Mouse (Mus musculus) layer of hippocampus, adult 2 months (tissue): ENCODE measurements around the gene Srsf4. TPM values are rescaled to one million over a fixed set of nuclear protein-coding genes. Genes with fewer than 3 reads are reported as not detected.

Experiments
- DNase-seq, 2 experiments: peaks; one replicate each; pipeline ENCODE4 v3.0.0; 2022; ENCODE audit warnings: low spot score in 2 of 2
- H3K27ac ChIP-seq: fragments of 200-600 bp; 2 replicates; pipeline ENCODE4 v1.8.1; 2022
- H3K4me3 ChIP-seq: fragments of 200-600 bp; 2 replicates; pipeline ENCODE4 v1.8.1; 2022; ENCODE audit warnings: mild to moderate bottlenecking
- CTCF ChIP-seq: fragments of 200-600 bp; conservative IDR thresholded peaks from 2 replicates; pipeline ENCODE4 v1.8.1; 2022; ENCODE audit warnings: antibody characterized with exemption, mild to moderate bottlenecking, moderate library complexity
- total RNA-seq, 2 experiments: library from RNA; stranded (reverse); gene quantifications; 2 replicates each; pipeline ENCODE4 v1.2.3; 2021

The Srsf4 gene
- total RNA-seq, 2 experiments from 2014 or later: 67.3 to 75.0 TPM

DNA sequence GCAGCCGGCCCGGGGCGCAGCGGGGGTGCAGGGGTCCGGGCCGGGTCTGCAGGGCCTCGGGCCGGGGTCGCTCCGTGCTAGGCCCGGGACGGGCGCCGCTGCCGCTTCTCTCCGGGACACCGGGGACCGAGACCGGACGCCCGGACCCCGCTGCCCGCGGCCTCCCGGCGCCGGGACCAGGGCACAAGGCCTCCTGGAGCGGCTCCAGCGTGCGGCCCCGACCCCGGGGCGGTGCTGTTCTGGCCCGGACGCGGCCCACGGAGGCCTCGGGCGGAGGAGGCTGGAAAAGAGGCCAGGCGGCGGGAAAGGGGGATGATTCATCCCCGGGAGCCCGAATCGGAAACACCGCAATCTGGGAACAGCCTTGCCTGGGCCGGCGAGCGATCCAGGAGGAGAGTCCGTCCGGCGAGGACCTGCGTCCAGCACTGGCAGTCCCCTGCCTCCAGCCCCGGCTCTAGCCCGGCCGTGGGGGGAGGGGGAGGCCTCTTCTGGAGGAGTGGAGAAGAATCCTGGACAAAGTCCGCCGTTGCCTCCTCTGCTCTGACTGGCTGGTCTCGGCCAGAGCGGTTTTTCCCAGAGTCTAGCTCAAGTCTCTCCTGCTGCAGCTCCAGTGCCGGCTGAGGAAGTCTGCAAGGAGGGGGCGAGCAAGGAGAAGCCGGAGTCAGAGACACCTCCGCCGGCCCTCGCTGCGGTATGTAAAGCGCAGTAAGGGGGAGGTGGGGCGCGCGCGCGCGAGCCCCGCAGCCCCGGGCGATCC lies 47.4 kb downstream of the Srsf4 start:
- TF ChIP-seq CTCF: no peak
- no peak for DNase-seq
- H3K4me3 ChIP-seq: peak overlapping the region; percentile 53
- H3K27ac ChIP-seq: peak overlapping the region; percentile 32; the same call in 1 of the 2 replicates

DNA sequence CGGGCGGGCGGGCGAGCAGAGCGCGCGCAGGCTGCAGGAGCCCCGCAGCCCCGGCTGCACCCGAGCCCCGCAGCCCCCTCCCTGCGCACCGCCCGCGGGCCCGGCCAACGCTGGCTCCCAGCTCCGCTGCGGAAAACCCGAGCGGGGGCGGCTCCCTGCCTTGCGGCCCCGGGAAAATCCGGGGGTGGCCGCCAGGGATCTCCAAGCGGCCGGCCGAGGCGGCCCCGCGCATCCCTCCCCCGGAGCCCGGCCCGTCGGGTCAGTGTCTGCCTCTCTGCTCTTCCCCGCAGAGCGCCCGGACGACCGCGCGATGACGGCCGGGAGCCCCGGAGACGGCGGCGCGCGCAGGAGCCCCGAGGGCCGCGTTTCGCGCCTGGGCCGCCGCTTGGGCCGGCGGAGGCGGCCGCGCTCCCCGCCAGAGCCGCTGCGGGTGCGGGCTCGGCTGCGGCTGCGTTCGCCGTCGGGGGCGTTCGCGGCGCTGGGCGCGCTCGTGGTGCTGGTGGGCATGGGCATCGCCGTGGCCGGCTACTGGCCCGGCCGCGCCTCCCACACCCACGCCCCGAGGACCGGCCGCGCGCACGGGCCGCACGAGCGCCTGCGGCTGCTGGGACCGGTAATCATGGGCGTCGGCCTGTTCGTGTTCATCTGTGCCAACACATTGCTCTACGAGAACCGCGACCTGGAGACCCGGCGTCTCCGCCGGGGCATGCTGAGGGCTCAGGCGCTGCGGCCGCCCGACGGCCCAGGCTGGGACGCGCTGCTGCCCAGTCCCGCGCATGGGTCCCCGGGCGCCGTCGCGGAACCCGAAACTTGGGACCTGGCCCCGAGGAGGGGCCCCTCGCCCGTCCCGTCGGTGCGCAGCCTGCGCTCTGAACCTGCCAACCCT lies 48.3 kb downstream of the Srsf4 start, which contains the start of gene Tmem200b:
Tmem200b (plus strand) TSS at position 311 of the 886 bp plus-strand sequence.
- TF ChIP-seq CTCF: no peak
- DNase-seq: no peak
- H3K4me3 ChIP-seq: peak within 1 kb of the TSS; percentile 53
- peak within 1 kb of the TSS; percentile 32; the same call in 1 of the 2 replicates for H3K27ac ChIP-seq

DNA sequence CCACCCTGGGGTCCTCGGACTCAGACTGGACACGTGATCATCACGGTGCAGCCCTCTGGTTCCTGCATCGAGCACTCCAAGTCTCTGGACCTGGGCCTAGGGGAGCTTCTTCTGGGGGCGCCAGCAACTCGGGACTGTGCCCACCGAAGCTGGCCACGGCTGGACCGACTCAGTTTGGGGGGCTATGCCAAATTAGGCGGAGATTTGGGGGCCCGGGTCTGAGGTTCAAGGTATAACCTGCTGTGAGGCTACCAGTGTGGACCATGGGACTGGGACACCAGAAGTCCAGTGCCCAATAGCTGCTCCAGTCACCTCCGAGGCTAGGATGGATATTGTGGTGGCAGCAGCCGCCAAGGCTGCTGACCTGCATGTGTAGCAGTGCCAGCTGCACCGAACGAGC lies 49.0 kb downstream of the Srsf4 start:
- H3K4me3 ChIP-seq: no peak overlapping the region; the same call in 1 of the 2 replicates
- TF ChIP-seq CTCF: no peak
- no peak for DNase-seq
- no peak overlapping the region for H3K27ac ChIP-seq

DNA sequence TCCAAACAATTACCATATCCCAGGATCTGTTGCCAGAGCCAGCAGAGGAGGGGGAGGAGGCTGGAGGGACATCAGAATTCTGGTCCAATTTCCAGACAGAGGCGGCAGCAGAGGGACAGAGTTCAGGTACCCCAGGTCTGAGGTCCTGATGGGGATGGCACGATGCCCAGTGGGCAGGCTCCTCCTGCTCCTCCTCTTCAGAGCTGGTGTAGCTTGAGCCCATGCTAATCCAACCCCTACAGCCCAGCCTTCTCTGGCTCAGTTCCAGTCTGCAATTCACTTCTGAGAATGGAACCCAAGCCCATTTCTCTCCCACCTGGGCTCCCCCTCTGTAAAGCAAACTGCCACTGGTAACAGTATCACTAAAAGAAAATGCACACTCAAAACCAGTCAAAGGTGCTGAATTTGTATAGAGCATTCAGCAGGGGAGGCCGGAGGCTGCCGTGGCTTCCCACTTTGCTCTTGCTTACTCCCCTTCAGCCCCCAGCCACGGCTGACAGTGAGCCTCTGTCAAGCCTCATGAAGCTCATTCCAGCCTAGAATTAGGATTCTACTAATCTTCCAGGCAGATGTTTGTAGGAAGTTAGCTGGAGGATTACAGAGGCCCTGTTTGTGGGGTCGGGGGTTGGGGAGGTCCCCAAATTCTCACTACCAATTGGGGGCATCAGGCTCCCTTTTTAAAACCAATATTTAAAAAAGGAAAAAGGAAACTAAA lies 50.8 kb downstream of the Srsf4 start:
- Histone ChIP-seq H3K4me3 (no peak overlapping the region), H3K27ac (no peak overlapping the region)
- TF ChIP-seq CTCF: no peak
- DNase-seq: no peak

DNA sequence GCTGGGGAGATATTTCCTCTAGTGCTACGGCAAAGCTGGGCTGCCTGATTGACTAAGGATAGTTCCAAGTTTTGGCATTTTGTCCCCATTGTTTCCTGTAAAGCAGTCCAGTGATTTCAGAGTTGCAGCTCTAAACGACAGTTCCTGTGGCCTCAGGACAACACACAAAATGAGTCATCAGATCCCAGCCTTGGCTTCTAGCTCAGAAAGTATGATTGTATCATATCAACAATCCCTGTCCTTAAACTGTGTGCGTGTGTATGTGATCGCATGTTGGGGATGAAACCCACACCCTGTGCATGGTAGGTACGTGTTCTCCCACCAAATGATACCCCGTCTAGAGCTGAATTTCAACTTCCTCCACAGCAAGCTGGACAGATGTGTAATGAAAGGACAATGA lies 55.7 kb downstream of the Srsf4 start:
- no peak overlapping the region for H3K27ac ChIP-seq
- no peak for TF ChIP-seq CTCF

DNA sequence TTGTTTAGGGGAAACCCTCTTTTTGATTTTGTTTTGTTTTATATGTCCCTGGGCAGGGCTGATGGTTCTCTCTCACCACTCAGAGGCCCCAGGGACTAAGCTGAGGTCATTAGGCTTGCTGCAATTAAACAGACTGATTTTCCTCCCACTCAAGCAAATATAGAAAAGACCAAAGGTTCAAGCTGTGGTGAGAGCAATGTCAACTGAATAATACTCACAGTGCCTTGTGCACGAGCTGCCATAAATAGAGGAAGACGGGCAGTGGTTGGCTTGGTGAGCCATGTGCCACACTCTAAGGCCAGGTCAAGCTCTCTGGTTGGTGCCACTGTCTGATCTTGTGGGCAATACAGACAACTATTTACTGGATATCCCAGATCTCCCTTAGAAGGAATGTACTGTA lies 66.0 kb downstream of the Srsf4 start:
- DNase-seq: no peak
- Histone ChIP-seq H3K27ac (no peak overlapping the region), H3K4me3 (no peak overlapping the region)
- no peak for TF ChIP-seq CTCF

More for the DNA sequence above, 55.7 kb downstream of the Srsf4 start:
- DNase-seq: no peak
- H3K4me3 ChIP-seq: no peak overlapping the region

DNA sequence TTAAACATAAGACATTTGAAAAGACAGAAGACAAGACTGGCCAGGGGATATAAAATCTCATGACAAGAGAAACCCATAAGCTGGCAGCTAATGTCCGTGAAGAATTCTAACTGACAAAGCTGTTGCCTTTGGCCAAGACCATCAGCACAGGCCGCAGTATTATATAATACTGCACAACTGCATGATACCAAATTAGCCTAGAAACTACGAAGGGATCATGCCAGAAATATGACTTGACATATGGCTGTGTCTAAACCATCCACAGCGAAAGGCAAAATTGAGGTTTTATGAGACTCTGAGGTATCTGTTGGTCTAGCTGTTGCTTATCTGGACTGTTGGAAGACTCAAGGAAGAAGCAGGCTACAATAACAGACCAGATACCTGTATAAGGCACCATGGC lies 67.4 kb downstream of the Srsf4 start:
- no peak overlapping the region for H3K27ac ChIP-seq
- no peak overlapping the region for H3K4me3 ChIP-seq
- no peak for TF ChIP-seq CTCF
- DNase-seq: no peak

DNA sequence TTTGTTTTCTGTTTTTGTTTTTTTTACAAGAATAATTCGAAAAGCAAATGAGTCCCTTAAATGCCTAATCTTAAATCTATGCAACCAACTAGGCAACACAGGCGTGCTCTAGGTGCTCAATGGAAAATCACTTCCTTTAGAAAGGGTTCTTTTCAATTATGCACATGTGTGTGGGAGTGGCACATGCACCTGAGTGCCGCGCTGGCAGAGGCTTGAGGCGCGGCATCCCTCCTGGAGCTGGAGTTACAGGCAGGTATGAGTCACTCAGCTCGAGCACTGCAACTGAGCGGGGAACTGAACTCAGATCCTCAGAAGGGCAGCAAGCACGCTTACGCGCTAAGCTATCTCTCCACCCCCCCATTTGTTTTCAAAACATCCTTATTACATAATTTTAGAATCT lies 74.4 kb downstream of the Srsf4 start:
- no peak for DNase-seq
- Histone ChIP-seq H3K27ac (no peak overlapping the region), H3K4me3 (no peak overlapping the region)
- TF ChIP-seq CTCF: no peak

DNA sequence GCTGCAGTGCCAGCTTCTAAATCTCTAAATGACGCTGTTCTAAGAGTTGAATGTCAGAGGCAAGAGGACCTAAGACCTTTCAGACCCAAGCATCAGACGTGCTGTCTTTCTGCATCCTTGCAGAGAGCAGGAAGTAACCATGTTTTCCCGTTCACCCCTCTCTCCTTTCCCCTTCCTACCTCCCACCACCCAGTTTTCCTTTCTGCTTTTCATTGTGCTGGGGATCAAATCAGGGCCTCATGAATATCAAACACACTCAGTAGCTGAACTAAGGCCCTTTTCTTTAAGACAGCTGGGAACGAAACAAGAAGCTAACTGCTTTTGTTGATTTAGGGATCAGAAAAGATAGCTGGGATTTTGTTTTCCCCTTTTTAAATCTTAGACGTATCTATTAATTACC lies 76.5 kb downstream of the Srsf4 start:
- no peak for DNase-seq
- no peak overlapping the region for H3K27ac ChIP-seq
- TF ChIP-seq CTCF: no peak
- H3K4me3 ChIP-seq: no peak overlapping the region

DNA sequence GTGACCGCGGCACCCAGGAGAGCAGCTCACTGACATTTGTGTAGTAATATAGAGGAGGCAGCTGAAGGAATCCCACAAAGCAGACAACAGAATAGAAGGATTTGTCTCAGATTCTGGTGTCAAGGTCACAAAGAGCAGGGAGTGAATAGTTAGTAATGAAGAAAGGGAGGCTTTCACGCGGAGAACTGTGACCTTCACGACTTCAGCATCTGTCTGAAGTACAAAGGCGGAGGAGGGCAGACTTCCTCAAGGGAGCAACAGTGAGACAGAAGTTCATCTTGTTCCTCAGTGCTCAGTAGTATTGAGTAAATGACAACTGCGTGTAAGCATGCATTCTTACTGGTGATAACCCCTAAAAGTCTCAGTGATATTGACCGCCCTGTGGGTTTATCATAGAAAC lies 77.2 kb downstream of the Srsf4 start:
- Histone ChIP-seq H3K27ac (no peak overlapping the region), H3K4me3 (no peak overlapping the region)
- TF ChIP-seq CTCF: no peak
- DNase-seq: no peak

Other genes with a start within 250 kb of the Srsf4 start
- 100 to 1,000 TPM; 101 to 108 TPM for gene Ptpru, start 35.3 kb upstream of the Srsf4 start, total RNA-seq
- gene Mecr, start 30.1 kb upstream of the Srsf4 start, total RNA-seq: 10 to 100 TPM; 33.1 to 35.8 TPM
- 1 to 10 TPM; 1.5 to 1.7 TPM for gene Tmem200b, start 48.2 kb downstream of the Srsf4 start, total RNA-seq
- not detected for gene Gm10300, start 201.1 kb downstream of the Srsf4 start, total RNA-seq
- 10 to 100 TPM; 21.5 to 23.2 TPM for gene Epb41, start 201.7 kb downstream of the Srsf4 start, total RNA-seq